Mouse (Mus musculus) megakaryocyte, embryonic 14.5 days (primary cell): Measurements from ENCODE around the gene Dhrs3.

ENCODE experiments used
- FLI1 ChIP-seq: IDR thresholded peaks from 2 replicates; pipeline ENCODE4 v1.6.1; 2012; ENCODE audit warnings: low read length, inconsistent platforms, mixed read lengths
- GATA1 ChIP-seq: IDR thresholded peaks from 3 replicates; pipeline ENCODE4 v1.6.1; 2012; ENCODE audit warnings: mixed read lengths, low read length, inconsistent platforms, borderline replicate concordance

DNA sequence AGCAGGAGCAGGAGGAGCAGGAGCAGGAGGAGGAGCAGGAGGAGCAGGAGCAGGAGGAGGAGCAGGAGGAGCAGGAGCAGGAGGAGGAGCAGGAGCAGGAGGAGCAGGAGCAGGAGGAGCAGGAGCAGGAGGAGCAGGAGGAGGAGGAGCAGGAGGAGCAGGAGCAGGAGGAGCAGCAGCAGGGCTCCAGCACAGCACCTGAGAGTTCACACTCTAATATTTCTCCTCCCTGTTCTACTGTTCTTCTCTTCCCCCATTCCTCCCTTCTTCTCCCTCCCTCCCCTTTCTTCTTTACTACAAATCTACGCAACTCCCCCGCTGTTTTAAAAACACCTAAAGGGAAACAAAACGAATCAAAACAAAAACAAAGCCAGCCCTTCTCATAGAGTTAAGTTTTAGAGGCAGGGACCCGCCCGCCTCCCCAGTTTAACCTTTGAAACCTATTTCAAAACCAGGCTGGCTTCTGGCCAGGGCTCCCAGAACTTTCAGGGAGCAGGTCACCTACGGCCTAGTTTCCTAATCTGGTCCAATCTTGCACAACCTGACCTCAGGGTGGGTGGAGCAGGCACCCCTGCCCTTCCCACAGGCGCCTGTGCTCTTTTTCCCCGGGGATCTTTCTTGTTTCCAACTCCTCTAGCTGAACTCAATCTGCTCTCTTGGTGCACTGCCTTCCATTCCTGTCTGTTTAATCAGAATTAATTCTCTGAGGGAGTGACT is 67.7 kb downstream of the Dhrs3 start:
- TF ChIP-seq GATA1 (no peak), FLI1 (no peak)
